Mouse (Mus musculus) spleen, postnatal 10 days (tissue): ENCODE measurements at regions not wholly inside any gene's neighbourhood (a gene's known extent, or its start where the extent isn't known, plus 50 kb on each side); places are given as distances from the start of the nearest gene placed in this dataset.

Experiments used
- DNase-seq, 2 experiments: peaks; one replicate each; pipeline ENCODE4 v3.0.0; 2021 to 2022; ENCODE audit warnings: low spot score in 2 of 2

DNA sequence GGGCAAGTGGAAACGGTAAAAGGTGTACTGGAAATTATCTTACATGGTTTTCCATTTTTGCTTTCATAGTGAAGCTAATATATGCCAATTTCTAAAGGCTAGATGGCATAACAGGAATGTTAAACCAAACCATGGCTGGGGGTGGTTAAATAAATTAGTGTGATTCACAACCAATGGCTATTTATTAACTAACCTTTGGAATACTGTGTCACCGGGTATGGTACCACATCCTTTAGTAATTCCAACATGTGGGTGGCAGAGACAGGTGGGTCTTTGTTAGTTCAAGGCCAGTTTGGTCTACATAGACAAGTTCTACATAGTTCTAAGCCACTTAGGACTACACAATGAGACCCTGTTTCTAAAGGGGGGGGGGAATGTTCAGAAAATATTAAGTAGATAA is 179.8 kb upstream of the Plxnc1 start:
- DNase-seq: no peak

DNA sequence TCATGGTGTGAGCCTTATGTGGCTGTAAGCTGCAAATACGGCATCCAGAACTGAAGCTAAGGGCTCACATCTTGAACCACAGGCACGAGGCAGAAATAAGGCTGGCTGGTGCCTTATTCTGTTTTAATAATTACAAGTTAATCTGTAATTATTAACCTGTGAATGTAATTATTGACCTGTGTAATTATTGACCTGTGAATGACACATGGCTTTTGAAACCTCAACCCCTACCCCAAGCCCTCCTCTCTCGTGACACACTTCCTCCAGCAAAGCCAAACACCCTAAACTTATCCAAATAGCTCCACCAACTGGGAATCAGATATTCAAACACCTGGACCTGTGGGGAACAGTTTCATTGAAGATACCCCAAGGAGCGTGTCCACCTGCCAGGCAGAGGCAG is 175.4 kb upstream of the Plxnc1 start:
- no peak for DNase-seq

DNA sequence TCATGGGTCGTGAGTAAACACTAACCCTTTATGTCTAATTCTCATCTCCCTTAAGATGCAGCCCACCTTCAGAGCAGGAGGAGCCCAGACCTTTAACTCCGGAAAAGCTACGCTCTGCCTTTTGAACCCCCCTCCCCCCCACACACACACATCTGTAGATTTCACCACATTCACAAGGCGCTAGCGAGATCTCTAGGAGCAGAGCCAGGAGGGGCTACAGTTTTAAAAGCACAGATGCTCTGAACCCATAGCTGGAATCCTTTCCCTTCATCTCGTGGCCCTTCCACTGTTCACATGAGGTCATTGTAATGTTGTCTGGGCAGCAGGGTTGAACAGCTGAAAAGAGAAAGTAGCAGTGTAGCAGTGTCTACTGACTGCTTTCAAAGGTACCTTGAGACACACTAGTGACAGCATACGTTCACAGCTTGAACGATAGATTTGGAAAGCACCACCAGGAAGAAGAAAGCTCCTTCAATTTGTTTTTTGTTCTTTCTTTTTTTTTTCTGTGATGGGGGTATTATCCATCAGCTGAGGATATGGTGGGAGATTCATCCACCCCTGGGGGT is 174.2 kb upstream of the Plxnc1 start:
- no peak for DNase-seq

DNA sequence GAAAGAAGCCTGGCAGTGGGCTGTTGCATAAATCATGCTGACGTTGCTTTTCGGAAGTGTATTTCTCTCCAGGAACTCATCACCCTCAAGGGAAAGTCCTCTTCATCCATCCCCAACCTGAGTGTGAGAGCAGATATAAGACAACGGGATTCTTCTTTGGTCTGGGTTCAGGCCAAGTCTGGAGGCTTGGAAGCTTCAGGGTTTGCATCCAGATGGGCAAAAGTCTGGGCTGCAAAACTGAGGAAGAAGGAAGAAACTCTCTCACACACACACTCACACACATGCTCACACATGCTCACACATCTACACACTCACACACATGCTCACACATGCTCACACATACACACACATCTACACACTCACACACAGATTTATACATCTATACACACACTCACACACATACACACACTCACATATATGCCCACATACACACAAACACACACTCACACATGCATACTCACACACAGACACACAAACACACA is 173.1 kb upstream of the Plxnc1 start:
- DNase-seq: no peak

DNA sequence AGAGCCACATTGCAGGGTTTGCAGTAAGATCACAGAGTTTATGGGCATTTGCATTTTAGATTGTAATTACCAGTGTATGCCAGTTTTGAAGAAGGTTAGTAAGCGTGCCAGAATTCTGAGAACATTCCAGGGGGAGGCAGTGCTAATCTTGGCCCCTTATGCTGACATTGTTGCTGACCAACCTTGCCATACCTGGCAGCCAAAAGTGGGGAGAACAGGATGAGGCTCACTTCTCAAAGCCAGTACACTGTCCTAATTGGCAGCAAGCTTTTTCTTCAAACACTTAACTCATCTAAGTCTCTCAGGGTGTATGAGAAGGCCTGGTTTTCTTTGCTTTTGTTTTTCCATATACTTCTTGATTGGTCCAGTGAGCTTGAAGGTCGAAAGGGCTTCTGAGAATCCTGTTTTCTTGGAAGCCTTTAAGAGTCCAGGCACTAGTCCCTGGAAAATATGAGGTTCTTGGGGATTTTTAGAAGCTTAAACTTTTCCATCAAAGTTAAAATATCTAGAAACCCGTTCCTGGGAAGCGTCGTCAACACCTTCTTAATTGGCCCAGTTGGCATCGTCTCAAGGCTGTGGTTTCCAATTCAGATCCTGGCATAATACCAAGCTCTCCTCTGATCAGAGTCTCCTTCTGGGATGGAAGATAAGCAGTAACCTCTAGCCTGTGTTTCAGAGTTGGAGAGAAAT is 172.6 kb upstream of the Plxnc1 start:
- no peak for DNase-seq

DNA sequence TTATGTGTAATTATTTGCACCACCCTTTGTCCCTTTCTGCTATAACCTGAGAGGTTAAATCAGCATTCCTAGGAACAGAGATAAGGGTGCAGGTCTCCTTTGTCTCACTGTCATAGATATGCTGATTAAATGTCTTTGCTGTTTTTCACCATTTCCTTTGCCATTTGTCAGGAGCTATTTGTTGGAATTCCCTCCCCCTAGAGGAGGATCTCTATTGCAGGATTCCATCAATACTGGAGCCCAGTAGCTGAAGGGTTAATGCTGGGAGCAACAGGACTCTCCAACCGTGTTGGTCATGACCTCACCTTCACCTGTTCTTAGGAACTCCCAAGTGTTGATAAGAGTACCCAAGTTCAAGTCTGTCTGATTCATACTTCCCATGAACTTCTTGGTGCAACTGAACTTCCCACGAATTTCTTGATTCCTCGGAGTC is 172.0 kb upstream of the Plxnc1 start:
- no peak for DNase-seq

DNA sequence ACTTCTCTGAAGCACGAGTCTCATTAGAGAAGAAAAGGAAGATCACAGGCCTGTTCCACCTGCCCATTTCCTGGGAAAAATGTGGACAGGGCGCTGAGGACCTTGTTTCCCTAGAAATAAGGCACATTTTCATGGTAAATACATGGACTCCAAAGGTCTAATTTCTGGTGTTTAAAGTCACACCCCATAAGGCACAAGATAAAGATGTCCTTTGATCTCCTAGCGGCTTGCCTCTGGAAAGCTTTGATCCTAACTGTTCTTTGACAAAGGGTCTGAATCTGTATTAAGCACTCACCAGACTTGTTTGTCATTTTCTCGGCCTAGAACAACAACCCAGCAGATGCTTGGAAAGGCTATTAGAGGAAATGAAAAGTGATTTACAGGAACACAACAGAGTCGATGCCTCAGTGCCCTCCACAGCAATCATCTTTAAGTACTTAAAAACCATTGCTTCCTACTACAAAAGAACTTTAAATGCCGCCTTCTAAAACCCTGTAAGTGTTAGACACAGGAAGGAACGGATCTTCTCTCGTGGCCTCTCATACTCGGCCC is 168.3 kb upstream of the Plxnc1 start:
- DNase-seq: no peak

DNA sequence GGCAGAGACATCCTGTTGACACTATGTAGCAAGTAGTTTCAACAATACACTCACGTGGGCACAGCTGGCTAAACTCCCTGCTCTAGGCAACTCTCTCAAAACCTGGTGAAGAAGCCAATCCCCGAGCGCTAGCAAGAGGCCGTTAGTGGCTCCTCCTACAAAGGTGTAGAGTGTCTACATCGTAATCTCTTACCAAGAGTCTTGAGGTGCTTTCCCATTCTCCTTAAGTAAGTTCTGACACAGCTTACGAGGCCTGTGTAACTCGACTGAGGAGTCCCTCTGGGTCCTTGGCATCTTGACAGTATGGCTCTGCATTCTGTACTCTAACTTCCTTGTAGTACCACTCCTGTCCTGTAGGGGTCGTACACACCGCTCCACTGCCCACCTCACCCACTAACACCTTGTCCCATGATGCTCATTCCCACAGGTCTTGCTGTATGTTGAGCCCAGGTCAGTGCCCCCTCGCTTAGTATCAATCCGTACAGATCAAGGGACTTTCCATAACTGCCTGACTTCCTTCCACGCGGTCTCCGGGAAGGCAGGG is 167.7 kb upstream of the Plxnc1 start:
- DNase-seq: no peak

DNA sequence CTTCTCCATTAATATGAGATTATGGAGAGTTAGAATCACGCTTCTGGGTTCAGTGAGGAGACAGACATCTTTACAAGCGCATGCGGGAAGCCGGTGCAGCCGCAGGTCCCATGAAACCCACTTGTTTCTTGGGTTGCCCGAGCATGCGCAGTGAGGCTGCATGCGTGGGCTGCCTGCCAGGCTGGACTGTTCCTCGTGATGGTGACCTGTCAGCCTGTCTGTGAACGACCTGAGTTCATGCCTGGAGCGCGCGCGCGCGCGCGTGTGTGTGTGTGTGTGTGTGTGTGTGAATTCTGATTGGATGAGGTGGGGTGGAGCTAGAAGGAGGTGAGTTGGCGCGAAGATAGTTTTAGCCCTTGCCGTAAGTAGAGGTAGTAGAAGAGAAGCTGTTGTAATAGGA is 166.2 kb upstream of the Plxnc1 start:
- no peak for DNase-seq

DNA sequence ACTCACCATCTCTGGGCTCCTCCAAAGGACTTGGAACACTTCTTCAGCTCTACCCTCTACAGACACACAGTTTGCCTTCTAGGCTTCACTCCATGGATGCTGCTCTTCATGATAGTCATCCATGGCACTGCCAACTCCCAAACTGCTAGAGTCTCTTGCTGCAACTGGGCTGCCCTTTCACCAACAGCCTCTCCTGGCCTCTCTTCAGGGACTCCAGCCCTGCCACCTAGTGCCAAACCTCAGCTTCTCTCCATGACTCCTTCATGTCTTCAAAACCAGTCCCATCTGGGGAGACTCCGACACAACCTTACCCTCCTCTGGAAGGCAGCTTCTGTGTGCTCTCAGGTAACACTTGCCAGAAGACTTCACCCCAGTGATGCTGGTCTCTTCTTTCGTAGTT is 164.9 kb upstream of the Plxnc1 start:
- DNase-seq: no peak

DNA sequence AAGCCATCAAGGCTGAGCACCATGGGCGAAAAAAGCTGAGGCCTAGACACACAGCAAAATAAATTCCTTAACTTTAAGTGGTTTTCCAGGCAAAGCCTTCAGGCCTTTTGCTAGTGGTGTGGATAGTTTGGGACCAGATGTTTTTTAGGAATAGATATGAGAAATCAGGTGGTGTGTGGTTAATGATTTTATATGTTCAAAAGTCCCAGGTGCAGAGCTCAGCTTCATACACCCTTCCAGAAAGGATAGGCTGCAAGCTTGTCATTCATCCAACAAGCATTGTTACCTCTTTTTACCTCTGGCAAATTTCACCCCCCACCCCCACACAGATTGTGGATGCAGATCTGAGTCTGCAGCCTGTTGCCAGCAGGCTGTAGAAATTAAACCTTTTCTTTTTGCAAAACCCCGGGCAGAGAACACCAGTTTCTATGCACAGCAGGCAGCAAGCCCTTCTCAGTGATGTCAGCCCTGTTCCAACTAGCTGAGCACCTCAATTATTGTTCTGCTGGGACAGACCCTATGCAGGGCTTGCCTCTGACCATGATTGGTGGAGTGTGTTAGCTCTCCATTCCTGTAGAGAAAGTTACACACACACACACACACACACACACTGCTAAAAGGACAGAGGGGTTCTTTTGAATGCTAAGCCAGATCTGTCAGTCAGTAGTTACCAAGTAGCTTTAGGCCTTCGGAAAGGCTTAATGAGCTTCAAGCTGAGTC is 163.1 kb upstream of the Plxnc1 start:
- DNase-seq: no peak

DNA sequence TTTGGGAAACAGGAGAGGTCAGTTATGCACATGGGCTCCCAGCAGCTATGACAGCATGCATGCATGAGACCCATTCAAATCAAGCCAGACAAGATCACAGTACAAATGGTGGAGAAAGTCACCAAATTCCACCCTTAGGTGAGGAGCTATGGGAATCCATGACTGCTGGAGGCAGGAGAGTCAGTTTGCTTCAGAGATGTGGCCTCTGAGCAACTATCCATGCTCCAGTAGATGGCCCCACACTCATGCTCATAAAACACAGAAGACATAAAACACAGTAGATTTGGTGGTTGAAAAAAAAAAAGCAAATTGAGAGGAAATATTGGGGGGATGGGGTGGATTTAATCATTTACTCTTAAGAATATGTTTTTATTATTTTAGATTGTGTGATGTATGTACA is 159.2 kb upstream of the Plxnc1 start:
- DNase-seq: no peak

DNA sequence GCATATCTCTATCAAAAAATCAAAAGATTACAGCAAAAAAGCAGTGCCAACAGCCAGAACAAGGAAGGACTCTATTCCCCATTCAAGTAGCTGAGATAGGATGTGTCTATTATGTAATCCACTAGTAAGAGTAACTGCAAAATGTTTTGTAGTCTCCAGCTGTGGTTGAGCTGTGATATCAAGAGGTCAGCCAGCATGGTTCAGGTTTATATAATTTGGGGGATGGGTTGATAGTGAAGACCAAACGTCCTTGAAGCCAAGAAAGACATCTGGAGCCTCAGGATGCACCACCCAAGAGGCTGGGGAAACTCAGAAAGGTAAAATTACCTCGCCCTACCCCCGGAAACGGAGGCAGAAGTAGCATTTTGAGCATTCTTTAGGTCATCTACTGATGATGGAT is 158.3 kb upstream of the Plxnc1 start:
- DNase-seq: no peak

DNA sequence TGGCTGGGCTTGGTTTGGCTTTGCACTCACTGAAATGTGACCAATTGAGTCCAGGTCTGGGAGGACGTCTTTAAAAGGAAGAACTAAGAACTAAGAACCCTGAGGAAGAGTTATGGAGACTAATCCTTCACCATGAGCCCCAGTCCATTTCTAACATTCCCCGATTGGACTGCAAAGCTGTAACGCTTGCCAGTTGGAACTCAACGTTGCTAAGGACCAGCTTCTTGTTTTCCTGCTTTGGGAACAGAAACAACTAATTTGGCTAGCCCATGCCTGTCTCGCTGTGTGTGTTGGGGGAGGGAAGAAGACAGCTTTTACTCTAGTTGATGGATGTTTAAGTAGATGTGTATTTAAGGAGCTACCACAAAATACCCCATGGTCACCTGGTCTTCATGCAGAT is 155.3 kb upstream of the Plxnc1 start:
- no peak for DNase-seq

DNA sequence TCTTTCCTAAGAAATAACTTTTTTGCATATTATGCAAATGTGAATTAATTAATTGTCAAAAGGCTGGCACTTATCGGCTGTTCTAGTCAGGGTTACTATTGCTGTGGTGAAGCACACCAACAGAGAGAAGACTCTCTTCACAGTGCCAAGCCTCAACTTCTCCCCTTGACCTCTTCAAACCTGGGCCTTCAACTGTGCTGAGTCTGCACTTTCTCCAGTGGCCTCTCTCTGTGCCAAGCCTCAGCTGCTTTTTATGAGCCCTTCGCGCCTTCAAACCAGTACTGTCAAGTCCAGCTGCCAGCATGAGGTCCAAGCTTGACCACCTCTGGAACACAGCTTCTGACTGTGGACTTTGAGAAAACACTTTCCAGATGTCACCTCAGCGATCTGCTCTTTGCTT is 151.2 kb upstream of the Plxnc1 start:
- no peak for DNase-seq

DNA sequence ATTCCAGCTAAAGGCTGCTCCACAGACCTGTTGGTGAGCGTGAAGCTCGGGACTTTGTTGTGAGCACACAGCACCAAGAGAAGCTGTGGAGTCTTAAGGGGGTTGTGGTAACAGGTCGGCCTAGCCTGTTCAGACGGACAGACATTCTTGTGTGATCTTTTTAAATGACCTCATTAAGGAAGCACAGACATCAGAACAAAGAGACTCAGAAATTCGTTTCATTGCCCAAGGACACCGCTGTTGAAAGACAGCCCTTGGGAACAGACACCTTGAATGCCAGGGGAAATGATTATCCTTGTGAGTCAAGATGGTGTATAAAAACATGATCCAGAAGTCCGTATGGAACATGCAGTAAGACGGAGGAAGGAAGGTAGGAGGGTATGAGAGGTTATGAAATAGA is 150.1 kb upstream of the Plxnc1 start:
- no peak for DNase-seq

DNA sequence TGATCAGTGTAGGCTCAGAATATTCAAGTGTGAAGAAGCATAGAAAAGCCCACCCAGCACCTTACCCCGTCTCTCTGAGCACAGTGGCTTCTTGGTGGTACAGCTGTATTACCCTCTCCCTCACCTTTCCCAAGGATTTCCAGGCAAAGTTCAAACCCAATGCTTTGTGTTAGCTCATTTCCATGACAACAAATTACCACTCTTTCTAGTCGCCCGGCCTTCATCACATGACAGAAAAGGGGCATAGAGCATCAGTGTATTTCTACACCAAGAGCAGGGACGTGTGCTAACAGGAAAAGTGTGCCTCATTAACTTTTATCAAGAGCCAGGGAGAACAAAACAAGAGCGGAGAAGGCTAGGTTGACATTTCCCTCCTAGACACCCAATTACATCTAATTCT is 148.6 kb upstream of the Plxnc1 start:
- DNase-seq: no peak

DNA sequence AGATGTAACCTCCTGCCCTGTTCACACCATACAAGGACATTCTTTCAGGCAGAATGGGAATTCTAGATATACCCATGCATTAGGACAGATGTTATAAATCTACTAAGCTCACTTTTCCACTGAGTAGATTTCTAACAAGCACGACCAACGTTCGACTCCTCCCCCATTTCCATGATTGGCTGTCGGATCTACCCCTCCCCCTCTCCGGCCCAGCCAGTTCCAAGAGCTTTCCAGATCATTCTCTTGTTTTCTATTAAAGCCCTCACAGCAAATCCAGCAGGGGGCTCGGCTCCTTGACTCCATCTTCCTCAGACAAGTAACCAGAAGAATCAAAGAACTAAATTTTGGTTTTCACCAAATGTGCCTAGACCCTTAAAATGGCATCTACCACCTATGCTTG is 146.5 kb upstream of the Plxnc1 start:
- no peak for DNase-seq

DNA sequence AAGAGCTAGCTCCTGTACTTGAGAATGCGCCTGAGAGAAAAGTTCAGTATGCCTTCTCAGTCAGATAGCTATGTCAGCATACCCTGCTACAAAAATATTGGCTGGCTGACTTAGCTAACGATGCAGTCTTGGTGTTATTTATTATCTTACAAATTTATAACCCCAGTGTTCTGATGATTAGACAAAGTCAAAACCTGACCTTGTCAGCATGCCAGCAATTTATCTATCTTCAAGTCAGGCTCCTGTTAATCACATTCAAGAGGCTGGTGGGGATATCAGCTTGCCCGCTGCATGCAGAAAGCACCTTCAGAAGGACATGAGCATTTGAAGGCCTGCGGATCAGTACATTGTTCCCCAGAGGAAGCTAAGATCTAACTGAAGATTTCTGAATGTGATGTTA is 146.0 kb upstream of the Plxnc1 start:
- no peak for DNase-seq

DNA sequence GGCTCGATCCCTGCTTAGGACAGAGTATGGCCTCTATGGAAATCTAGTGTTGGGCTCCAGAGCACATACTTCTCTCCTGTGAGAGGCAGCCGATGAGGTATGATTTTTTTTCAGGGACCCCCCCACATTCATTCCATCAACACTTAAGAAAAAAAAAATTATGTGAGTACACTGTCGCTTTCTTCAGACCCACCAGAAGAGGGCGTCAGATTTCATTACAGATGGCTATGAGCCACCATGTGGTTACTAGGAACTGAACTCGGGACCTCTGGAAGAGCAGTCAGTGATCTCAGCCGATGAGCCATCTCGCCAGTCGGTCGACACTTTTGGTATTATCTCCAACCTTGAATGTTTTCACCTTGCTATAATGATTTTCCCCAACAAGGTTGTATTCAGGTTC is 145.4 kb upstream of the Plxnc1 start:
- DNase-seq: no peak

DNA sequence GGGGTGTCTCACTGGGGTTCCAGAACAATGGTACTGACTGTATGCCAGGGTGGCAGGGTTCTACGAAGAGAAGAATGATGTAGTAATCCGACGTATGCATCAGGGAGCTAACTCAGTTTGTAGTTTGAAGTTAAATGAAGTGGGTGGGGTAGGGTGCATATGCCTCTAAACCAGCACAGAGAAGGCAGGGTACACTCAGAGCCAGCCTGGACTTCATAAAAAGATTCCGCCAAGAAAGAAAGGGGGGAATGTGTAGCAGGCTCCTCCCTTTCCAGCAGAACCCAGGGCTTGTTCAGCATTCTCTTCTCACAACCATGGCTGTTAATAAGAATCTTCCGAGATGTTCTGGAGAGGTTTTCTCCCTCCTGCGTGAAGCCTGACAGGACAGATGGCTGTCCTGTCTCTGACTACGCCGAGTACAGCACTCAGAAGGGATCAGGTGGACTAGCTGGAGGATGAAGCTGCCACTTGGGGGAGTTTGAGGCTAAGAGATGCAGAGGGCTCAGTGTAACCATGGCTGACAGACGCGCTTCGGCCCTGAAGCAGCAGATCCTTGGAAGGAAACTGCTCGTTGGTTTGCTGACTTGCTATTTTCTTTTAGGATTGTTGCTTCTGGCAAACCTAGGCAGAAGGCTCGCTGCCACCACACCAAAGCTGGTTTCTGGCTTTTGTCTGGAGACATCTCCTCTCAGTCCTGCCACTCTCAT is 143.4 kb upstream of the Plxnc1 start:
- DNase-seq: peak in 1 of 2 experiments; percentile 26

DNA sequence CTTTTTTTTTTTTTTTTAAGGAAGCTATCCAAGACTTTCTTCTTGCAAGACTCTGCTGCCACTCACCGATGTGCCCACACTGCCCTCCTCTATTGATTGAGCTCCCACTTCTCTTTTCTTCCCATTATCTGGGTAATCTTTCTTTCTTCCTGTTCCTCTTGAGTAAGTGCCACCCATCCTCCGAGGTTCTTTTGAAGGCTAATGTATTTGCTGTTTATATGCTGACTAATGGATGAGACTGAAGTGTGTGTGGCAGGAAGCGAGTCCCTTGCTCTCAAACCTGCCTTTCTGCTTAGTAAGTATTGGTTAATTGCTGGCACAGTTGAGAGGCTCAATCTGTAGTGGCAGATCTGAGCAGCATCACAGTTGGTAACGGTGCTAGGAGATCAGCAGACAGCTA is 142.1 kb upstream of the Plxnc1 start:
- no peak for DNase-seq
